Mouse (Mus musculus): ENCODE measurements at regions not wholly inside any gene's neighbourhood (a gene's known extent, or its start where the extent isn't known, plus 50 kb on each side); places are given as distances from the start of the nearest gene placed in this dataset.
A peak's percentile ranks its signal among the peaks of the same experiment; 100 is the strongest.

- Histone ChIP-seq H3K4me3 (ENCODE audit: control insufficient read depth in 1 of 2, insufficient read depth in 1 of 2, low read depth in 2 of 2, low read length in 2 of 2) (no peak overlapping the region), H3K9me3 (replicated peaks; ENCODE audit: insufficient read depth, low read length) (no peaks in the 10 kb centered on the region), H3K27ac (ENCODE audit: control insufficient read depth, low read depth, low read length) (no peak overlapping the region), H3K27me3 (ENCODE audit: control insufficient read depth in 1 of 2, insufficient read depth in 2 of 2, low read length in 2 of 2) (no peaks in the 10 kb centered on the region), H3K36me3 (ENCODE audit: control insufficient read depth in 1 of 2, insufficient read depth in 2 of 2, low read length in 2 of 2) (peaks cover 0 to 2% of the 10 kb centered on the region in 2 experiments; a peak in 1 of 4 replicates), H3K79me2 (ENCODE audit: control insufficient read depth, insufficient read depth, low read length, poor library complexity) (no peaks in the 10 kb centered on the region), H3K4me1 (ENCODE audit: control insufficient read depth in 1 of 2, insufficient read depth in 2 of 2, low read length in 2 of 2) (no peaks in the 10 kb centered on the region; a peak in 1 of 4 replicates), H3K9ac (ENCODE audit: control insufficient read depth, low read depth, low read length, poor library complexity, severe bottlenecking) (no peak overlapping the region)
- no peak for TF ChIP-seq CTCF (IDR thresholded peaks at IDR 0.05 in 2 of 3, conservative IDR thresholded peaks at IDR 0.05 in 1 of 3; ENCODE audit: control insufficient read depth in 1 of 3, insufficient read depth in 1 of 3, low read depth in 2 of 3, low read length in 3 of 3, poor library complexity in 1 of 3, severe bottlenecking in 1 of 3)
- no peak for TF ChIP-seq MAFK (IDR thresholded peaks at IDR 0.05; ENCODE audit: borderline replicate concordance, low read depth, low read length)
- TF ChIP-seq MXI1 (IDR thresholded peaks at IDR 0.05; ENCODE audit: low read depth, low read length), result no peak
- no peak for TF ChIP-seq ZNF384 (IDR thresholded peaks at IDR 0.05; ENCODE audit: low read depth, low read length)
- no peak for TF ChIP-seq TBP (IDR thresholded peaks at IDR 0.05; ENCODE audit: low read depth, low read length)
- no peak for TF ChIP-seq POLR2AphosphoS5 (IDR thresholded peaks at IDR 0.05; ENCODE audit: borderline replicate concordance, low read depth, low read length)
- no peak for TF ChIP-seq POLR2A (IDR thresholded peaks at IDR 0.05; ENCODE audit: control insufficient read depth in 1 of 2, insufficient read depth in 1 of 2, low read depth in 1 of 2, low read length in 2 of 2, poor library complexity in 1 of 2)
- TF ChIP-seq NRF1 (IDR thresholded peaks at IDR 0.05; ENCODE audit: insufficient read depth, low read depth, low read length, poor library complexity, severe bottlenecking), result no peak
- no peak for TF ChIP-seq USF1 (IDR thresholded peaks at IDR 0.05; ENCODE audit: low read depth, low read length)
- TF ChIP-seq ETS1 (IDR thresholded peaks at IDR 0.05; ENCODE audit: low read depth, low read length), result no peak
- no peak for DNase-seq (ENCODE audit: low read depth, low spot score)
These were observed 510.2 kb upstream of the B3galt2 start for GRCm38 (mm10) chr1:143130257-143130656.

- Histone ChIP-seq H3K36me3 (ENCODE audit: control insufficient read depth in 1 of 2, insufficient read depth in 2 of 2, low read length in 2 of 2) (peaks cover 0 to 2% of the 10 kb centered on the region in 2 experiments; a peak in 1 of 4 replicates), H3K27ac (ENCODE audit: control insufficient read depth, low read depth, low read length) (no peak overlapping the region), H3K9me3 (replicated peaks; ENCODE audit: insufficient read depth, low read length) (no peaks in the 10 kb centered on the region), H3K9ac (ENCODE audit: control insufficient read depth, low read depth, low read length, poor library complexity, severe bottlenecking) (no peak overlapping the region), H3K4me1 (ENCODE audit: control insufficient read depth in 1 of 2, insufficient read depth in 2 of 2, low read length in 2 of 2) (no peaks in the 10 kb centered on the region; a peak in 1 of 4 replicates), H3K79me2 (ENCODE audit: control insufficient read depth, insufficient read depth, low read length, poor library complexity) (no peaks in the 10 kb centered on the region), H3K4me3 (ENCODE audit: control insufficient read depth in 1 of 2, insufficient read depth in 1 of 2, low read depth in 2 of 2, low read length in 2 of 2) (no peak overlapping the region), H3K27me3 (ENCODE audit: control insufficient read depth in 1 of 2, insufficient read depth in 2 of 2, low read length in 2 of 2) (no peaks in the 10 kb centered on the region)
- TF ChIP-seq POLR2AphosphoS2 (IDR thresholded peaks at IDR 0.05; ENCODE audit: low read length) (no peak), MYC (IDR thresholded peaks at IDR 0.05; ENCODE audit: low read depth, low read length) (no peak), NELFE (IDR thresholded peaks at IDR 0.05; ENCODE audit: low read depth, low read length) (no peak), POLR2A (IDR thresholded peaks at IDR 0.05; ENCODE audit: control insufficient read depth in 1 of 2, insufficient read depth in 1 of 2, low read depth in 1 of 2, low read length in 2 of 2, poor library complexity in 1 of 2) (no peak), CHD2 (IDR thresholded peaks at IDR 0.05; ENCODE audit: low read length) (no peak), BHLHE40 (IDR thresholded peaks at IDR 0.05; ENCODE audit: borderline replicate concordance, low read depth, low read length) (no peak), UBTF (IDR thresholded peaks at IDR 0.05; ENCODE audit: borderline replicate concordance, insufficient read depth, low read depth, low read length) (no peak), NRF1 (IDR thresholded peaks at IDR 0.05; ENCODE audit: insufficient read depth, low read depth, low read length, poor library complexity, severe bottlenecking) (no peak), SIN3A (IDR thresholded peaks at IDR 0.05; ENCODE audit: low read length) (no peak), TCF12 (IDR thresholded peaks at IDR 0.05; ENCODE audit: low read depth, low read length) (peak; percentile 80), HCFC1 (IDR thresholded peaks at IDR 0.05; ENCODE audit: low read depth, low read length) (no peak), USF1 (IDR thresholded peaks at IDR 0.05; ENCODE audit: low read depth, low read length) (no peak), GATA1 (IDR thresholded peaks at IDR 0.05; ENCODE audit: low read depth, low read length) (peak; percentile 65), ZC3H11A (IDR thresholded peaks at IDR 0.05; ENCODE audit: low read depth, low read length) (no peak), EP300 (IDR thresholded peaks at IDR 0.05; ENCODE audit: low read depth in 1 of 2, low read length in 2 of 2) (peak; percentile 42 to 67), CHD1 (IDR thresholded peaks at IDR 0.05; ENCODE audit: low read depth, low read length) (no peak), MAX (IDR thresholded peaks at IDR 0.05; ENCODE audit: low read length) (no peak), TBP (IDR thresholded peaks at IDR 0.05; ENCODE audit: low read depth, low read length) (no peak), SMC3 (IDR thresholded peaks at IDR 0.05; ENCODE audit: low read depth, low read length) (no peak)
- DNase-seq (ENCODE audit: low read depth, low spot score), result peak; percentile 14
These were observed 507.7 kb upstream of the B3galt2 start for GRCm38 (mm10) chr1:143132806-143133205.

All from MEL (cell line).